Mouse (Mus musculus) embryo, embryonic 10.5 days (tissue): ENCODE data around the gene Plin4.
"Not testable (repeated sequence)": the region's sequence is repeated elsewhere in the genome, so short reads cannot be mapped to it uniquely, and the experiment has no call there.

Experiments used
- DNase-seq: peaks from one replicate; pipeline ENCODE4 v3.0.0-alpha.2; 2015; ENCODE audit warnings: low spot score

Plin4 gene

GRCm38 (mm10) chr17:56126175-56126574 is 16.6 kb upstream of the Plin4 start:
- no peak for DNase-seq

GRCm38 (mm10) chr17:56125276-56125630 is 15.7 kb upstream of the Plin4 start:
- DNase-seq = no peak

- DNase-seq = peak; percentile 75
These were observed 15.0 kb upstream of the Plin4 start for GRCm38 (mm10) chr17:56124377-56125275.

GRCm38 (mm10) chr17:56123681-56124340 is 14.2 kb upstream of the Plin4 start:
- no peak for DNase-seq

GRCm38 (mm10) chr17:56123161-56123560 is 13.6 kb upstream of the Plin4 start:
- no peak for DNase-seq

- no peak for DNase-seq
These were observed 12.2 kb upstream of the Plin4 start, which contains the start of gene Lrg1 for GRCm38 (mm10) chr17:56121826-56122225. Lrg1 (minus strand) TSS chr17:56122001.

- no peak for DNase-seq
These were observed 10.6 kb upstream of the Plin4 start for GRCm38 (mm10) chr17:56119981-56120880.

GRCm38 (mm10) chr17:56119431-56119830 is 9.8 kb upstream of the Plin4 start:
- no peak for DNase-seq

GRCm38 (mm10) chr17:56117251-56117710 is 7.7 kb upstream of the Plin4 start, which contains the start of gene Plin5:
Plin5 (minus strand) TSS chr17:56117596.
- DNase-seq = peak; percentile 76

- DNase-seq = no peak
These were observed 6.6 kb upstream of the Plin4 start for GRCm38 (mm10) chr17:56116193-56116592.

GRCm38 (mm10) chr17:56112743-56113142 is 3.1 kb upstream of the Plin4 start:
- DNase-seq = no peak

- DNase-seq = peak; percentile 90
These were observed 2.3 kb upstream of the Plin4 start for GRCm38 (mm10) chr17:56111864-56112263.

GRCm38 (mm10) chr17:56111021-56111420 is 1.4 kb upstream of the Plin4 start:
- DNase-seq = no peak

GRCm38 (mm10) chr17:56110571-56110970 is 968 bp upstream of the Plin4 start:
- no peak for DNase-seq

GRCm38 (mm10) chr17:56108334-56109044 is 1.1 kb downstream of the Plin4 start:
- DNase-seq = no peak

- DNase-seq = no peak
These were observed 1.9 kb downstream of the Plin4 start for GRCm38 (mm10) chr17:56107736-56108135.

- no peak for DNase-seq
These were observed 2.6 kb downstream of the Plin4 start for GRCm38 (mm10) chr17:56106981-56107380.

GRCm38 (mm10) chr17:56106436-56106835 is 3.2 kb downstream of the Plin4 start:
- not testable (repeated sequence) for DNase-seq

GRCm38 (mm10) chr17:56104821-56105220 is 4.8 kb downstream of the Plin4 start:
- DNase-seq = not testable (repeated sequence)

- DNase-seq = no peak
These were observed 5.9 kb downstream of the Plin4 start for GRCm38 (mm10) chr17:56103465-56104285.
